Mouse (Mus musculus) spleen, adult 2 months (tissue): ENCODE measurements at regions not wholly inside any gene's neighbourhood (a gene's known extent, or its start where the extent isn't known, plus 50 kb on each side); places are given as distances from the start of the nearest gene placed in this dataset.

Source experiments
- DNase-seq, 2 experiments: peaks; one replicate each; pipeline versions ENCODE4 v3.0.0 to v3.0.0-alpha.2; 2012 to 2021; ENCODE audit warnings: low spot score in 2 of 2, low read depth in 1 of 2
- H3K27ac ChIP-seq: fragments of 200-500 bp; 2 replicates; pipeline ENCODE4 v1.5.1; 2012; ENCODE audit warnings: low read length, inconsistent platforms; ENCODE audit not compliant: insufficient read depth
- H3K27me3 ChIP-seq: fragments of 200-500 bp; 2 replicates; pipeline ENCODE4 v1.6.1; 2012; ENCODE audit warnings: mild to moderate bottlenecking, moderate library complexity, low read length, inconsistent platforms; ENCODE audit not compliant: control insufficient read depth, insufficient read depth
- H3K36me3 ChIP-seq: fragments of 200-500 bp; 2 replicates; pipeline ENCODE4 v1.6.1; 2012; ENCODE audit warnings: mild to moderate bottlenecking, low read length, inconsistent platforms; ENCODE audit not compliant: control insufficient read depth, insufficient read depth
- H3K4me1 ChIP-seq: fragments of 200-500 bp; 2 replicates; pipeline ENCODE4 v1.6.1; 2011; ENCODE audit warnings: inconsistent platforms; ENCODE audit not compliant: control insufficient read depth, insufficient read depth, insufficient read length
- H3K4me3 ChIP-seq: fragments of 200-500 bp; 2 replicates; pipeline ENCODE4 v1.5.1; 2011; ENCODE audit warnings: mild to moderate bottlenecking, inconsistent platforms; ENCODE audit not compliant: insufficient read depth, insufficient read length; ENCODE audit errors: extremely low read depth
- CTCF ChIP-seq: fragments of 200-500 bp; IDR thresholded peaks from 2 replicates; pipeline ENCODE4 v1.5.1; 2011; ENCODE audit warnings: mild to moderate bottlenecking, inconsistent platforms; ENCODE audit not compliant: insufficient read depth, insufficient read length, insufficient replicate concordance; ENCODE audit errors: extremely low read depth
- POLR2A ChIP-seq: fragments of 200-500 bp; IDR thresholded peaks from 2 replicates; pipeline ENCODE4 v1.6.1; 2011; ENCODE audit warnings: low read depth, low read length, inconsistent platforms
- WGBS: fragments of 180-500 bp; shearing (Covaris S2); methylation state at CpG from one replicate; pipeline ENCODE4 v1.1.7; 2018; 5-methylcytosine and 5-hydroxymethylcytosine counted together

DNA sequence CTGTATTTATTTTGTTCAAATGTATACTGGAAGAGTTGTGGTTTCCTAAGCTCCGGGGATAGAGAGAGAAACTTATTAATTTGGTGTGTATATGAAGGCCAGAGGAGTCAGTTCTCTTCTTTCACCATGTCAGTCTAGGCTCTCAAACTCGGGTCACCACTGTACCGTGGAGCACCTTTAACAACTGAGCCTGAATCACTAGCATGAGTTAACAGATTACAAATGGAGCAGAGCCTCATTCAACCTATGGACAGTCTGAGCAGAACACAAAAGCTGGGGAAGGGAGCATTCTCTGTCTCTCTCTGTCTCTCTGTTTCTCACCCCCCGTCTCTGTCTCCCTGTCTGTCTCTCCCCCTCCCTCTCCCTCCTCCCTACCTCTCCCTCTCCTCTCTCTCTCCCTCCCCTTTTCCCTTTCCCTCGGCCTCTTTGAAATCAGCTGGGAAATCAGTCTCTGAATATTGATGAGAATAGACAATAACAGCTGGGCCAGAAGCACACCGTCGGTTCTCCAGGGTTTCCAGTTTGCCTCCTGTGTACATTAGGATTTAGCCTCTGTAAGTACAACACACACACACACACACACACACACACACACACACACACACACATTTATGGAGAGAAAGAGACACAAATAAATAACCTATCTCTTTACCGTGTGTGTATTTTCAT is 200.4 kb upstream of the 1700056E22Rik start:
- H3K27ac ChIP-seq, result no peak overlapping the region
- WGBS, result 81% methylated on average over 8 of the region's 8 CpGs
- no peaks in the 10 kb centered on the region for H3K4me1 ChIP-seq
- no peak for DNase-seq
- no peaks in the 10 kb centered on the region for H3K27me3 ChIP-seq
- no peaks in the 10 kb centered on the region for H3K36me3 ChIP-seq
- H3K4me3 ChIP-seq, result no peak overlapping the region
- TF ChIP-seq CTCF, result no peak
- no peak for TF ChIP-seq POLR2A

DNA sequence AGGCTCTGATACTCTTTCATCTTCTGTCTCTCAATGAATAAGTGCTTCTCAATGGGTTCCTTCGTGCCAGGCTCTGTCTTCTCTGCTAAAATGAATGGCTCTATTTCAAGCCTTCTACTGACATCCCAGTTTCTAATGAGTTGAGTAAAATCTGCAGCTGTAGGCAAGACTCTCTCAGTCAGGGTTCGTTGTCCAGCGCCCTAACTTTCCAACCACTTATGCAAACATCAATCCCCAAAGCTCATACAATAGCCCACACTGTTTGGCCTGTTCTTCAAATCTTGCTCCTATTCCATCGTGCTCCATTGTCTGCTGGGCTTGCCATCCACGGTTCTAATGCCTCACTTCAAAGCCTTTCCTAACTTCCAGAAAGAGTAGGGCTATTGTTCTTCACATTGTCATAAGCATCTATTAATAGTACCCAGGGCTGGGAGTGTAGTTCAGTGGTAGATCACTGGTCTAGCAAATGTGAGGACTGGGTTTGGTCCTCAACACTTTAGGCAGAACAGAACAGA is 199.7 kb upstream of the 1700056E22Rik start:
- 73% methylated on average over 5 of the region's 5 CpGs for WGBS

DNA sequence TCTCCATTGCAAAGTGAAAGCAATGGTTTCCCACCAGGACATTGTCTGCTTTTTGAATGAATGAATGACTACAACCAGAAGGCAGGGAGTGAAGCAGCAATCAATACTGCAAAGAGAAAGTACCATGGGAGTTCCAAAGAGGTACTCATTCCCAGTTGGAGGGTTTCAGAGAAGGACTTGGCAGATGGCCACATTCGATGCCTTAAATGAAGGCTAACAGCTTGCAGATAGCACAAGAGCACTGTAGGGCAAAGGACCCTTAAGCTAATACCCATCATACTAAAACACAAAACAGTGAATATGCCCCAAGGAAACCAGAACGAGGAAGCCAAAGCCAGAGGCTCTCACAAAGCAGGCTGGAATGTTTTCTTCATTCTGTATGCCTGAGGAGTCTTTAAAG is 188.2 kb upstream of the 1700056E22Rik start:
- 77% methylated on average over 2 of the region's 2 CpGs for WGBS
- no peaks in the 10 kb centered on the region for H3K36me3 ChIP-seq
- H3K27ac ChIP-seq, result no peak overlapping the region
- no peak overlapping the region for H3K4me3 ChIP-seq
- TF ChIP-seq CTCF (no peak), POLR2A (no peak)
- H3K27me3 ChIP-seq, result no peaks in the 10 kb centered on the region
- H3K4me1 ChIP-seq, result no peaks in the 10 kb centered on the region
- no peak for DNase-seq

More for the DNA sequence above, 199.7 kb upstream of the 1700056E22Rik start:
- TF ChIP-seq CTCF, result no peak
- TF ChIP-seq POLR2A, result no peak
- no peaks in the 10 kb centered on the region for H3K36me3 ChIP-seq
- H3K27me3 ChIP-seq, result no peaks in the 10 kb centered on the region
- no peak overlapping the region for H3K27ac ChIP-seq
- no peaks in the 10 kb centered on the region for H3K4me1 ChIP-seq
- no peak for DNase-seq
- no peak overlapping the region for H3K4me3 ChIP-seq

DNA sequence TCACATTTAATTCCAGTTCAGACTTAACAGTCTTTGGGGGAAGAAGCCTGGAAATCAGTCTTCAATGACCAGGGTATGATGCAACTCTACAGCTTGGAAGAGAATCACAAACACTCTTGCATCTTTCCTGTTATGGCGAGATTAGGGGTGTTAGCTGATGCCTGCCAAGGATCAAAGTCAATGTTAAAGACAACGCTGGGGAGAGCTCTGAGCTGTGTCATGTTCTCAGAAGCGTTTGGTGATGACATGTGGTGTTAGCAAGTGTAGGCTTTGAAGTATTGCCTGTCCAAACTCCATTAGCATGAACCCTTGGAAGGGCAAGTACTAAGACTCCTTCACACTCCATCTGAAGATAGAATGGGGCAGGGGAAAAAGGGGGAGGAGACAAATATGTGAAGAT is 187.7 kb upstream of the 1700056E22Rik start:
- DNase-seq, result no peak
- Histone ChIP-seq H3K27ac (no peak overlapping the region), H3K4me1 (no peaks in the 10 kb centered on the region), H3K27me3 (no peaks in the 10 kb centered on the region), H3K4me3 (no peak overlapping the region), H3K36me3 (no peaks in the 10 kb centered on the region)
- TF ChIP-seq POLR2A (no peak), CTCF (no peak)
- 76% methylated on average over 3 of the region's 3 CpGs for WGBS

DNA sequence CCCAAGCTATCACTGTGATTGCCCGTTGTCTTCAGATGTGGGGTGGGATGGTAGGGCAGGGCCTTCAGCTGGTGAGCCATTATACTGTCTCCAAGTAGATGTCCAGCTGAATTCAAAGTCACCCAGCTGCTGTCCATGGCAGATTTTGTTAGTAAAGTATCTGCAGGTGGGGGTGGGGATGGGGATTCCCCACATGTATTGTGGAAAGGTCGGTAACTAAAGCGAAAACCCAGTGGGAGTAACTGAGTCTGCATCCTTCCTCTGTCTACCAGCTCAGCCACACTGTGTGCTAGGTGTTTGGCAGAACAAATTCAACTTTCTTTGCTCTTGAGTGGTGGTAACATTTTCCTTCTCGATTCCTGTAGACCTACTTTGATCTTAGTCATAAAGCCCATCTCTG is 163.2 kb upstream of the 1700056E22Rik start:
- H3K36me3 ChIP-seq, result no peaks in the 10 kb centered on the region
- no peaks in the 10 kb centered on the region for H3K4me1 ChIP-seq
- H3K27me3 ChIP-seq, result no peaks in the 10 kb centered on the region
- TF ChIP-seq POLR2A (no peak), CTCF (no peak)
- WGBS, result 67% methylated on average over 4 of the region's 4 CpGs
- H3K4me3 ChIP-seq, result no peak overlapping the region
- H3K27ac ChIP-seq, result no peak overlapping the region
- no peak for DNase-seq

DNA sequence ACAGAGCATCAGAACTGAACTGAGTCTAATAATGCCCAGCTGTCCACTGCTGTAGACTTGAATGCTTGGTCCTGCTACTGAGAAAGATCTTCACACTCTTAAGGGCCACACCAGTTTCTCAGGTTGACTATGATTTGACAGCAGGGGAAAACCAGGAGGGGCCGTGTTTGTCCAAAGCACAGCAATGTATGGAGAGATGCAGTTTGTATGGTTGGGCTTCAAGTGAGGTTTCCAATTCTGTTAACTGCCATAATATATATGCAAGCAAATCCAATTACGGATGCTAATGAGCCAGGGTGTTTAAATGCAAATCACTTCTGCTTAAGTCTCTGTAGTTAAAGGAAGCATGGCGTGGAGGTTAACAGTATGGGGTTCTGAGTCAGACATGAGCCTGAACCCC is 157.2 kb upstream of the 1700056E22Rik start:
- Histone ChIP-seq H3K27ac (no peak overlapping the region), H3K4me3 (no peak overlapping the region), H3K4me1 (no peaks in the 10 kb centered on the region), H3K27me3 (no peaks in the 10 kb centered on the region), H3K36me3 (no peaks in the 10 kb centered on the region)
- TF ChIP-seq POLR2A, result no peak
- no peak for TF ChIP-seq CTCF
- DNase-seq, result no peak
- 80% methylated on average over 3 of the region's 3 CpGs for WGBS

DNA sequence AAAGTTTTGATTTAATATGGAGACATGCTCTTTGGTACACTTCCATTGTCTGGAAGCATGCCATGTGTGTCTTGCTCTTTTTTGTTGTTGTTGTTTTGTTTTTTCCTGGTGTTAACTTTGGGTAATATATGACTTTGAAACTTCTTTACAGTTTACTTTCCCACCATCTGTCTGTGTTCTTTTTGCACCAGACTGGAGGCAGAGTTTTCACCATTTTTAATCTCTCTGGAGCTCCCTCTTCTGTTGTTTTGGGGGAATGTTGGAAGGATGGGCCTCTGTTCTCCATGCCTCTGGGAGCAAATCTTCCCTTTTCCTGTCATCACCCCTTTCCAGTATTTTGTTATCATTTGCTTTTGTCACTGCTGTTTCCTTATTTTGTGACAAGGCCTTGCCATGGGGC is 153.5 kb upstream of the 1700056E22Rik start:
- H3K27me3 ChIP-seq, result no peaks in the 10 kb centered on the region
- no peak overlapping the region for H3K27ac ChIP-seq
- H3K4me1 ChIP-seq, result no peaks in the 10 kb centered on the region
- no peak overlapping the region for H3K4me3 ChIP-seq
- H3K36me3 ChIP-seq, result no peaks in the 10 kb centered on the region
- no peak for DNase-seq
- TF ChIP-seq POLR2A (no peak), CTCF (no peak)
